Mouse (Mus musculus) brain, adult 2 months (tissue): ENCODE measurements around the gene Arl3.
A peak's percentile ranks its signal among the peaks of the same experiment; 100 is the strongest.

Experiments
- DNase-seq: peaks from one replicate; pipeline ENCODE4 v3.0.0; 2011; ENCODE audit warnings: low read depth, low spot score

Gene Arl3

GRCm38 (mm10) chr19:46501401-46502068, 71.5 kb downstream of the Arl3 start, which contains the start of gene Trim8:
Trim8 (plus strand) TSS chr19:46501702.
- peak; percentile 94 for DNase-seq

GRCm38 (mm10) chr19:46500581-46501341, 72.2 kb downstream of the Arl3 start:
- peak; percentile 58 for DNase-seq

GRCm38 (mm10) chr19:46499836-46500580, 73.0 kb downstream of the Arl3 start:
- peak; percentile 100 for DNase-seq

GRCm38 (mm10) chr19:46499539-46499835, 73.5 kb downstream of the Arl3 start:
- no peak for DNase-seq

- DNase-seq, result no peak
These were observed 75.8 kb downstream of the Arl3 start for GRCm38 (mm10) chr19:46497230-46497629.

- no peak for DNase-seq
These were observed 77.9 kb downstream of the Arl3 start for GRCm38 (mm10) chr19:46495136-46495535.

- DNase-seq, result no peak
These were observed 82.4 kb downstream of the Arl3 start for GRCm38 (mm10) chr19:46490634-46491033.

- no peak for DNase-seq
These were observed 83.5 kb downstream of the Arl3 start for GRCm38 (mm10) chr19:46489448-46489847.

- no peak for DNase-seq
These were observed 86.3 kb downstream of the Arl3 start for GRCm38 (mm10) chr19:46486709-46487108.

- no peak for DNase-seq
These were observed 87.2 kb downstream of the Arl3 start for GRCm38 (mm10) chr19:46485847-46486246.

- peak; percentile 86 for DNase-seq
These were observed 88.5 kb downstream of the Arl3 start for GRCm38 (mm10) chr19:46484518-46484917.

- DNase-seq, result peak; percentile 65
These were observed 89.2 kb downstream of the Arl3 start for GRCm38 (mm10) chr19:46483701-46484328.

- DNase-seq, result no peak
These were observed 90.0 kb downstream of the Arl3 start for GRCm38 (mm10) chr19:46482896-46483516.

- DNase-seq, result no peak
These were observed 91.2 kb downstream of the Arl3 start for GRCm38 (mm10) chr19:46481756-46482155.

GRCm38 (mm10) chr19:46481352-46481751, 91.6 kb downstream of the Arl3 start:
- no peak for DNase-seq
